20 mouse cellular contexts compared by ENCODE assay signal in genomic region chr2:91631826-91632225, GRCm38 (mm10). TPM values are rescaled to one million over a fixed set of nuclear protein-coding genes. Genes with fewer than 3 reads are reported as not detected.
DNase-seq lines count a peak whose midpoint lies in the region; TF ChIP-seq lines count a peak whose summit lies in the region.
"Had no signal": no experiment of that assay in that cellular context is flagged by ENCODE, and none has a peak within 500 bp of the region (broad histone marks: within the 10 kb centered on the region; RNA-seq: fewer than 3 reads in every experiment).

No protein-coding gene starts in this region.

- no peak overlapping the region for H3K4me3 ChIP-seq in myocyte
- H3K4me3 ChIP-seq: embryonic facial prominence, embryonic 10.5 days; embryonic facial prominence, embryonic 12.5 days; forebrain, embryonic 13.5 days; forebrain, embryonic 15.5 days had no signal

- peak overlapping the region; percentile 47 for H3K4me2 ChIP-seq in myocyte (ENCODE audit: low read depth)
- H3K4me2 ChIP-seq: embryonic facial prominence, embryonic 12.5 days; forebrain, embryonic 13.5 days; forebrain, embryonic 15.5 days had no signal

- H3K36me3 ChIP-seq in myocyte (ENCODE audit: control insufficient read depth, insufficient read depth), result no peaks in the 10 kb centered on the region
- H3K36me3 ChIP-seq: embryonic facial prominence, embryonic 10.5 days; embryonic facial prominence, embryonic 12.5 days; forebrain, embryonic 15.5 days; G1E had no signal

- H3ac ChIP-seq in myocyte (ENCODE audit: control insufficient read depth, insufficient read length), result no peak overlapping the region

- H3K27me3 ChIP-seq in myocyte (ENCODE audit: control insufficient read depth, insufficient read depth, insufficient read length), result no peaks in the 10 kb centered on the region
- H3K27me3 ChIP-seq: embryonic facial prominence, embryonic 12.5 days; forebrain, embryonic 13.5 days; forebrain, embryonic 15.5 days; Patski had no signal

- DNase-seq in adrenal gland, adult (ENCODE audit: inconsistent age in 2 of 2, low spot score in 1 of 2), result peak; percentile 51 to 77
- no peak for DNase-seq in adrenal gland, postnatal 14 days
- DNase-seq in adrenal gland, postnatal 10 days, result peak; percentile 26
- no peak for DNase-seq in adrenal gland, adult 18-20 months (ENCODE audit: low spot score in 2 of 2)
- DNase-seq: adrenal gland, postnatal 25 days; B cell, adult 2 months; cerebellum, adult 11-12 months; cerebellum, adult 2 months; cerebellum, adult 9-10 months; cerebellum, postnatal 10 days; cerebellum, postnatal 25 days; forebrain, postnatal 0 days had no signal

- no peaks in the 10 kb centered on the region for H3K79me2 ChIP-seq in myocyte (ENCODE audit: control insufficient read depth, insufficient read depth)

- no peak for TF ChIP-seq POLR2A in myocyte (IDR thresholded peaks at IDR 0.05; ENCODE audit: insufficient read length, low read depth)

TF ChIP-seq in myocyte, 11 proteins besides CTCF, POLR2A, EP300 and RAD21:
- TF ChIP-seq MYOG (IDR thresholded peaks at IDR 0.05; ENCODE audit: control insufficient read depth in 1 of 3, insufficient read depth in 1 of 3, insufficient read length in 2 of 3, low read depth in 2 of 3), result no peak
- TF ChIP-seq E2F4 (IDR thresholded peaks at IDR 0.05; ENCODE audit: insufficient read depth), result no peak
- TF ChIP-seq MYOD1 (IDR thresholded peaks at IDR 0.05; ENCODE audit: control insufficient read depth in 1 of 3, insufficient read length in 2 of 3, low read depth in 2 of 3), result no peak
- no peak for TF ChIP-seq USF1 (IDR thresholded peaks at IDR 0.05; ENCODE audit: low read depth)
- no peak for TF ChIP-seq POLR2AphosphoS2 (IDR thresholded peaks at IDR 0.05; ENCODE audit: insufficient read length, low read depth)
- TF ChIP-seq TCF12 (IDR thresholded peaks at IDR 0.05; ENCODE audit: insufficient read depth, poor library complexity, severe bottlenecking), result no peak
- TF ChIP-seq CEBPB (IDR thresholded peaks at IDR 0.05; ENCODE audit: insufficient read depth, poor library complexity, severe bottlenecking), result no peak
- no peak for TF ChIP-seq REST (IDR thresholded peaks at IDR 0.05; ENCODE audit: insufficient read depth, insufficient read length)
- no peak for TF ChIP-seq MAX (IDR thresholded peaks at IDR 0.05; ENCODE audit: low read depth)
- TF ChIP-seq TCF3 (IDR thresholded peaks at IDR 0.05; ENCODE audit: insufficient read length, low read depth), result no peak
- TF ChIP-seq SRF (IDR thresholded peaks at IDR 0.05; ENCODE audit: control insufficient read depth, insufficient read length, low read depth), result no peak

RNA-seq across cellular contexts. Expression of gene F2, which starts 4.4 kb away (rescaled TPM):
- 14.0 and 232 TPM in 2 replicates for total RNA-seq in adrenal gland, postnatal 14 days (2021)
- 100 to 1,000 TPM; 156 to 377 TPM for total RNA-seq in adrenal gland, postnatal 10 days (2021)
- under 1 TPM in 1 of 2 experiments, not detected in 1; 0.50 TPM for total RNA-seq in adrenal gland, adult 18-20 months (2021)
- 6.2 TPM for polyA plus RNA-seq in myocyte (2012; fragmentation: generic; extraction: Trizol)
- total RNA-seq: forebrain, postnatal 0 days had no signal
- polyA plus RNA-seq: forebrain, embryonic 11.5 days; forebrain, postnatal 0 days; Patski had no signal

RNA-seq across cellular contexts. Expression of gene Zfp408, which starts 17.8 kb away (rescaled TPM):
- 11.6 and 15.1 TPM in 2 replicates for total RNA-seq in adrenal gland, postnatal 14 days (2021)
- total RNA-seq in adrenal gland, postnatal 10 days (2021), result 10 to 100 TPM; 13.2 to 16.9 TPM
- total RNA-seq in adrenal gland, adult 18-20 months (2021), result 10 to 100 TPM; 10.4 to 13.2 TPM
- polyA plus RNA-seq in myocyte (2012; fragmentation: generic; extraction: Trizol), result 11.8 TPM

RNA-seq across cellular contexts. Expression of gene Arhgap1, which starts 17.8 kb away (rescaled TPM):
- 56.0 and 63.6 TPM in 2 replicates for total RNA-seq in adrenal gland, postnatal 14 days (2021)
- 10 to 100 TPM; 53.8 to 70.9 TPM for total RNA-seq in adrenal gland, postnatal 10 days (2021)
- 10 to 100 TPM; 53.3 to 58.3 TPM for total RNA-seq in adrenal gland, adult 18-20 months (2021)
- 52.7 TPM for polyA plus RNA-seq in myocyte (2012; fragmentation: generic; extraction: Trizol)

Comparison
In these comparisons a context has a peak if more than half of its experiments do, and no peak if none do; other contexts are left out.
1. DNase-seq: peak in adrenal gland, adult (2 of 2) and adrenal gland, postnatal 10 days (single experiment); none in adrenal gland, postnatal 14 days (single experiment) and adrenal gland, adult 18-20 months (0 of 2).
2. RNA of gene F2, which starts 4.4 kb away (total RNA-seq): 156 to 377 TPM in adrenal gland, postnatal 10 days and 14.0 to 232 TPM in adrenal gland, postnatal 14 days; 0.50 TPM in adrenal gland, adult 18-20 months; every median in the first group is over 10 times any median in the second.